ENCODE assay signal across 11 mouse cellular contexts in the genomic region with DNA sequence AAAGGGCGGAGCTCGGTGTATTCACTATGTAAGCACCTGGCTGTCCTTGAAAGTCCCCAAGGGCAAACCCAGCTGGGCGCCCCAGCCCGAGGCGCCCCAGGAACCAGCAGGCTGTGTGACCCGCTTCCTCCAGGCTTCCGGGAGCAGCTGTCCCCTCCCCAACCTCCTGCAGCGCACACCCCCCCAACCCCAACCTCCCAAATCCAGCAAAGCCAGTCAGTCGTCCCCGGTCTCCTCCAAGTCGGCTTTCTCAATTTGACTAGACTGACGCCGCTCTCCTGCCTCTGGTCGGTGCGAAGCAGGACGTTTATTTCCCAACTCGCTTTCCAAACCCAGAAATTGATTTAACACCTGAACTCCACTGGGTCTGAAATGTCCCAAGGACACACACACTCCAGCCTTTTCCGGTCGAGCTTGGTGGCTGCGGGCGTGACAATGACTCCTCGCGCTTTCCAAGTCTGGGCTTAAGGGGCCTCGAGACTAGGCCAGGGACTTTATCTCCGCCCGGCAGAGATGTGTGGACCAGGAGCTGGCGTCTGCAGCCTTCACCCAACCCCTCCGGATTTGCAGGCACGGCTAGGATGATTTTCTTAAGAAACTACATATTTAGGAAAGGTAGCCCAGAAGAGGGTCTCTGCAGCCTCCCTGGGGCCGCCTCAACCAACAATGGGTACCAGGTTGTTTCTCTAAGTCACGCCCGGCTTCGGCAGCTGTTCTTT. TPM values are rescaled to one million over a fixed set of nuclear protein-coding genes. Genes with fewer than 3 reads are reported as not detected.
A peak's percentile ranks its signal among the peaks of the same experiment; 100 is the strongest.
DNase-seq lines count a peak whose midpoint lies in the region; ATAC-seq and TF ChIP-seq lines count a peak whose summit lies in the region.
"Had no signal": no experiment of that assay in that cellular context is flagged by ENCODE, and none has a peak within 500 bp of the region (broad histone marks: within the 10 kb centered on the region; RNA-seq: fewer than 3 reads in every experiment).

No protein-coding gene starts in this region.

- WGBS in liver, adult 2 months, result 3% methylated on average over 33 of the region's 33 CpGs
- WGBS in limb, embryonic 13.5 days, result under 1% methylated on average over 33 of the region's 33 CpGs
- under 1% methylated on average over 33 of the region's 33 CpGs for WGBS in stomach, embryonic 16.5 days

- TF ChIP-seq POLR2A in liver, adult 2 months (IDR thresholded peaks at IDR 0.05; ENCODE audit: extremely low read depth, insufficient read depth, low read length), result no peak

- H3K4me2 ChIP-seq in limb, embryonic 13.5 days (replicated peaks), result 0 out of 2 replicates have a peak overlapping the region, but pooled peaks have one; percentile 23
- H3K4me2 ChIP-seq in stomach, embryonic 16.5 days (ENCODE audit: low read depth, low read length), result no peak overlapping the region

- peaks cover 26% of the 10 kb centered on the region for H3K27me3 ChIP-seq in liver, adult 2 months (ENCODE audit: control insufficient read depth, insufficient read depth, low read length)
- peaks cover 97% of the 10 kb centered on the region for H3K27me3 ChIP-seq in limb, embryonic 13.5 days
- H3K27me3 ChIP-seq in stomach, embryonic 16.5 days (ENCODE audit: control insufficient read depth, insufficient read depth, low read length), result peaks cover 90% of the 10 kb centered on the region

- no peaks in the 10 kb centered on the region for H3K79me2 ChIP-seq in liver, adult 2 months (ENCODE audit: control insufficient read depth, insufficient read depth, low read length)

- no peak overlapping the region for H3K27ac ChIP-seq in liver, adult 2 months (replicated peaks; ENCODE audit: insufficient read depth, low read depth, low read length)
- H3K27ac ChIP-seq in limb, embryonic 13.5 days, result no peak overlapping the region
- no peak overlapping the region for H3K27ac ChIP-seq in stomach, embryonic 16.5 days (ENCODE audit: low read length)

- H3K9ac ChIP-seq in liver, adult 2 months (ENCODE audit: low read depth, low read length), result no peak overlapping the region
- H3K9ac ChIP-seq in limb, embryonic 13.5 days, result no peak overlapping the region
- no peak overlapping the region for H3K9ac ChIP-seq in stomach, embryonic 16.5 days (ENCODE audit: low read length)

- TF ChIP-seq CTCF in liver, adult 2 months (IDR thresholded peaks at IDR 0.05; ENCODE audit: low read depth, low read length), result no peak

- H3K4me1 ChIP-seq in liver, adult 2 months (ENCODE audit: control insufficient read depth, insufficient read depth, low read length), result no peaks in the 10 kb centered on the region
- H3K4me1 ChIP-seq in limb, embryonic 13.5 days, result peaks cover 20% of the 10 kb centered on the region
- H3K4me1 ChIP-seq in stomach, embryonic 16.5 days (ENCODE audit: control insufficient read depth, insufficient read depth, low read length), result peaks cover 2% of the 10 kb centered on the region; the same call in 1 of the 2 replicates

- no peaks in the 10 kb centered on the region for H3K9me3 ChIP-seq in limb, embryonic 13.5 days
- no peaks in the 10 kb centered on the region for H3K9me3 ChIP-seq in stomach, embryonic 16.5 days (replicated peaks; ENCODE audit: control insufficient read depth, low read length)

- no peak overlapping the region for H3K4me3 ChIP-seq in liver, adult 2 months (ENCODE audit: insufficient read depth, low read depth, low read length)
- H3K4me3 ChIP-seq in limb, embryonic 13.5 days, result no peak overlapping the region
- H3K4me3 ChIP-seq in stomach, embryonic 16.5 days (replicated peaks; ENCODE audit: low read length), result no peak overlapping the region

- ATAC-seq in limb, embryonic 13.5 days (ENCODE audit: low FRiP score, low read depth), result 0 out of 2 replicates have a peak, but pooled peaks have one; percentile 8
- peak; percentile 10; the same call in 1 of the 2 replicates for ATAC-seq in stomach, embryonic 16.5 days (ENCODE audit: insufficient read depth, low FRiP score)
- no peak for ATAC-seq in megakaryocyte-erythroid progenitor cell, adult 5-6 weeks (replicated peaks; ENCODE audit: low FRiP score, low TSS enrichment, poor library complexity, severe bottlenecking)

- no peaks in the 10 kb centered on the region for H3K36me3 ChIP-seq in liver, adult 2 months (ENCODE audit: control insufficient read depth, insufficient read depth, low read length)
- H3K36me3 ChIP-seq in limb, embryonic 13.5 days, result no peaks in the 10 kb centered on the region
- no peaks in the 10 kb centered on the region for H3K36me3 ChIP-seq in stomach, embryonic 16.5 days (ENCODE audit: control insufficient read depth, insufficient read depth, low read length)

- peak; percentile 38 to 44 for DNase-seq in cerebellum, postnatal 10 days
- no peak for DNase-seq in cerebellum, adult 18-20 months
- peak; percentile 32 for DNase-seq in liver, adult 2 months (ENCODE audit: extremely low read depth, low read depth, low spot score)
- no peak for DNase-seq in liver
- DNase-seq in right cerebral cortex, adult 18-20 months, result no peak
- DNase-seq: lung, postnatal 10 days had no signal

RNA-seq across cellular contexts. Expression of a gene that starts 18.4 kb away (rescaled TPM):
- not detected in 2 replicates for total RNA-seq in liver, adult 2 months (2014; rRNA removed)
- polyA plus RNA-seq in liver, adult 2 months (2012; rRNA removed), result not detected in 2 replicates
- 0.10 TPM in 1 of 2 replicates, not detected in the other for polyA plus RNA-seq in limb, embryonic 13.5 days (2015; fragmentation: Nextera tagmentation; extraction: Ambion mirVana)
- polyA plus RNA-seq in stomach, embryonic 16.5 days (2015; fragmentation: Nextera tagmentation; extraction: Ambion mirVana), result 0.10 TPM in 1 of 2 replicates, not detected in the other
- not detected in 2 replicates for total RNA-seq in megakaryocyte-erythroid progenitor cell, adult 5-6 weeks (2014; fragmentation: Nextera tagmentation)
- not detected in 2 replicates for total RNA-seq in megakaryocyte-erythroid progenitor cell, adult 5-6 weeks (2017)
- total RNA-seq: gastrocnemius, postnatal 4 days; neutrophil, adult 5-6 weeks had no signal

Comparison
In these comparisons a context has a peak if more than half of its experiments do, and no peak if none do; other contexts are left out.
1. DNase-seq: peak in cerebellum, postnatal 10 days (2 of 2) and liver, adult 2 months (single experiment); none in cerebellum, adult 18-20 months (0 of 2), liver (single experiment) and right cerebral cortex, adult 18-20 months (single experiment).